Mouse (Mus musculus) hindbrain, embryonic 10.5 days (tissue): ENCODE data around the gene Gjc1. TPM values are rescaled to one million over a fixed set of nuclear protein-coding genes. Genes with fewer than 3 reads are reported as not detected.

ENCODE experiments used
- DNase-seq: peaks from one replicate; pipeline ENCODE4 v3.0.0-alpha.2; 2017; ENCODE audit warnings: low spot score
- H3K27ac ChIP-seq: fragments of 300-500 bp; sonication (generic); 2 replicates; pipeline ENCODE4 v1.5.1; 2016; ENCODE audit warnings: mild to moderate bottlenecking, moderate library complexity
- H3K27me3 ChIP-seq: fragments of 300-500 bp; sonication (generic); 2 replicates; pipeline ENCODE4 v1.6.1; 2016; ENCODE audit warnings: mild to moderate bottlenecking; ENCODE audit not compliant: poor library complexity, insufficient read depth, severe bottlenecking
- H3K36me3 ChIP-seq: fragments of 300-500 bp; sonication (generic); 2 replicates; pipeline ENCODE4 v1.6.1; 2016; ENCODE audit warnings: mild to moderate bottlenecking, moderate library complexity
- H3K4me1 ChIP-seq: fragments of 300-500 bp; sonication (generic); replicated peaks from 2 replicates; pipeline ENCODE4 v1.6.1; 2016; ENCODE audit warnings: mild to moderate bottlenecking
- H3K4me3 ChIP-seq: fragments of 300-500 bp; sonication (generic); 2 replicates; pipeline ENCODE4 v1.5.1; 2016; ENCODE audit warnings: mild to moderate bottlenecking, moderate library complexity
- H3K9me3 ChIP-seq: fragments of 300-500 bp; sonication (generic); 2 replicates; pipeline ENCODE4 v1.6.1; 2016; ENCODE audit warnings: mild to moderate bottlenecking, moderate library complexity
- WGBS: fragments of 180-500 bp; shearing (Covaris S2); methylation state at CpG from one replicate; pipeline ENCODE4 v1.1.7; 2016; 5-methylcytosine and 5-hydroxymethylcytosine counted together
- polyA plus RNA-seq: library from polyadenylated mRNA; unstranded; fragments of >200 nt; fragmentation: Nextera tagmentation; extraction: Ambion mirVana; gene quantifications from 2 replicates; pipeline ENCODE4 v1.2.1, GENCODE M21; 2016

The Gjc1 gene
- 71.1 and 81.3 TPM in 2 replicates for polyA plus RNA-seq

DNA sequence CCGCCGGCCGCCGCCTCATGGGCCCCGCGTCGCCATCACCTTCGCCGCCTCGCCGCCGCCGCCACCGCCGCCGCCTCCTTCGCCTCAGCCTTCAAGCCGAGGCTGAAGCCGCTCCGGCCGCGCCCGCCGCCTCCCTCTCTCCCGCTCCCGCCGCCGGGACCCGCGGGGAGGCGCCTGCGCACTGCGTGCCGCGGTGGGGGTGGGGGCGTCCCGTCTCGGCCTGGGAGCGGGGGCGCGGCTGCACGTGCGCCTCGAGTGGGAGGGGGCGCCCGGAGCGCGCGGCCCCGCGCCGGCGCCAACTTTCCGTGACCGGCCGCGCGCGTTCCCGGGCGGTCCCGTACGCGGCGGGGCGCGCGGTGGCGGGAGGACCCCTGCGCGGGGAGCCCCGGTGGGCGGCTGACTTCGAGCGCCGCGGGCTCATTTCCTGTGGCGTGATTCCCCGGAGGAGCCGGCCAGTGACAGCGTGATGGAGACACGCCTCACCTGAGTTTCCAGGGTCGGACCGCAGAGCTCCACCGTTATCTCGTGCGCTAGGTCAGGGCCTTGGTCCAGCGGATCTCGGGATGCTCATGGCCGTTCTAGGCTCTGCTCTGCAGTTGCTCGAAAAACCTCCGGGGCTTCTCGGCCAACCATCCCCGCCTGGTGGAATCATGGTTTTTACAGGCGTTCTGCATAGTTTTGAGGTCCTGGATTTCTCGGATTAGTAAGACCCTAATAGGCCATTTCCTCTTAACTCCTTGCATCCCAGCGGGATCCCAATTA lies at the start of gene Gjc1:
Gjc1 (minus strand) TSS at position 680 of the 762 bp plus-strand sequence.
- Histone ChIP-seq H3K4me1 (peaks cover 45% of the 10 kb centered on the region), H3K27me3 (peaks cover 8% of the 10 kb centered on the region; the same call in 1 of the 2 replicates), H3K36me3 (no peaks in the 10 kb centered on the region), H3K9me3 (no peaks in the 10 kb centered on the region), H3K4me3 (peak within 1 kb of the TSS; percentile 85), H3K27ac (peak within 1 kb of the TSS; percentile 99)
- peak; percentile 80 for DNase-seq
- WGBS = under 1% methylated on average over 76 of the region's 97 CpGs

DNA sequence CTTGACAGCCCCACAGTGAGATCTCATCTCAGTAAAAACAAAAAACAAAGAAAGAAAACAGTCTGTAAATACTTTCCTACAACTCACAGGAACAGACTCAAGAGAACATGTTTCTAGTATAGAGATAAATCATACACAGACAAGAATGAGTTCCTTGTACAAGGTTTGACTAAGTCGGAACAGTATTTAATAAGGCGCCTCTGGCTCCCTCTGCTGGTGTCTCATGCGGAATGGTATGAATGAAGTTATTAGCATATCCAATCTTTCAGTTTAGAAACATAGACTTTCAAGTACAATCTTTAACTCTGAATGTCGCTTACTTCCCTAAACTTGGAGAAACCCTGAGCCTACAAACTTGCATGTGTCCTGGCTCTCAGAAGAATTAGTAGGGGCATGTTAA lies 44.8 kb upstream of the Gjc1 start:
- H3K27me3 ChIP-seq = no peaks in the 10 kb centered on the region
- H3K4me3 ChIP-seq = no peak overlapping the region
- no peaks in the 10 kb centered on the region for H3K9me3 ChIP-seq
- H3K27ac ChIP-seq = no peak overlapping the region
- H3K4me1 ChIP-seq = no peaks in the 10 kb centered on the region
- DNase-seq = peak; percentile 67
- WGBS = 54% methylated on average over 4 of the region's 4 CpGs
- H3K36me3 ChIP-seq = peaks cover 99% of the 10 kb centered on the region

DNA sequence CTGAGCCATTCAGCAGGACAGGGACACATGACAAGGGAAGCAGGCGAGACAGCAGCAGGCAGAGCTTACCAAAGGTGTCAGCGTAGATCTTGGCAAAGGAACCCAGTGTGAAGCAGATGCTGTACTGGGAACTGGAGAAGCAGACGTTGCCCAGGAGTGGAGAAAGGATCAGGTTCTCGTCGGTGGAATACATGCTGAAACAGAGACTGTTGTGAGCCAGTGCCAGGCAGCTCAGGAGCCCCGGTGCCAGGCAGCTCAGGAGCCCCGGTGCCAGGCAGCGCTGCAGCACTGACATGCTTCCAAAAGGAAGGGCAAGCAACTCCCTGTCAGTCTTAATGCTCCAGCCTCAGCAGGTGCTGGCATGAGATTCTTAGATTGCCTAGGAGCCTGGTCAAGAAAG lies 40.4 kb upstream of the Gjc1 start:
- 94% methylated on average over 8 of the region's 8 CpGs for WGBS
- Histone ChIP-seq H3K4me1 (no peaks in the 10 kb centered on the region), H3K36me3 (peaks cover 99% of the 10 kb centered on the region), H3K9me3 (no peaks in the 10 kb centered on the region), H3K27ac (no peak overlapping the region), H3K4me3 (no peak overlapping the region), H3K27me3 (no peaks in the 10 kb centered on the region)
- DNase-seq = no peak

DNA sequence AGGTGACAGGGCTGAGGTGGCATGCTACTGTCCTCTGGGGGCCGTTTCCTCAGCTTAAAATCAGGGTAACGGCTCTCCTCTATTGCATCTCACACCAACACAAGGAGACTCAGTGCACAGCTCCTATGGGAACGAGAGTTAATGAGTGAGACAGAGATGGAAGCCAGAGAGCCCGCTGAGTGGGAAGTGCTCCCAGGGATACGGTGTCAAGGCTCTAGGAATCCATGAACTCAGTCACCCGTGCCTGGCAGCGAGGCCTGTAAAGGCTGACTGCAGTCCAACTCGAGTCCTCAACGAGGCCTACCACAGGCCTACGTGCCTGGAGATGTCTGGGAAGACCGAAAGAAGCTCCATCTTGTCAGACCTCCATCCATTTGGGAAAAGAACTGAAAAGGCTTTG lies 39.5 kb upstream of the Gjc1 start:
- no peaks in the 10 kb centered on the region for H3K9me3 ChIP-seq
- 84% methylated on average over 11 of the region's 11 CpGs for WGBS
- no peak overlapping the region for H3K4me3 ChIP-seq
- no peak for DNase-seq
- H3K27me3 ChIP-seq = no peaks in the 10 kb centered on the region
- H3K36me3 ChIP-seq = peaks cover 100% of the 10 kb centered on the region
- no peak overlapping the region for H3K27ac ChIP-seq
- H3K4me1 ChIP-seq = no peaks in the 10 kb centered on the region

- Histone ChIP-seq H3K27ac (no peak overlapping the region), H3K27me3 (no peaks in the 10 kb centered on the region), H3K4me3 (no peak overlapping the region), H3K4me1 (no peaks in the 10 kb centered on the region), H3K36me3 (peaks cover 100% of the 10 kb centered on the region), H3K9me3 (no peaks in the 10 kb centered on the region)
- DNase-seq = no peak
- WGBS = 72% methylated on average over 6 of the region's 6 CpGs
These were observed 36.4 kb upstream of the Gjc1 start for GRCm38 (mm10) chr11:102855941-102856340.

GRCm38 (mm10) chr11:102853760-102854159 lies 34.3 kb upstream of the Gjc1 start:
- Histone ChIP-seq H3K4me3 (no peak overlapping the region), H3K27me3 (no peaks in the 10 kb centered on the region), H3K27ac (no peak overlapping the region), H3K36me3 (peaks cover 100% of the 10 kb centered on the region), H3K9me3 (no peaks in the 10 kb centered on the region), H3K4me1 (no peaks in the 10 kb centered on the region)
- no peak for DNase-seq

- DNase-seq = peak; percentile 55
- WGBS = 73% methylated on average over 5 of the region's 5 CpGs
- Histone ChIP-seq H3K27me3 (no peaks in the 10 kb centered on the region), H3K9me3 (no peaks in the 10 kb centered on the region), H3K4me1 (no peaks in the 10 kb centered on the region), H3K4me3 (no peak overlapping the region), H3K27ac (no peak overlapping the region), H3K36me3 (peaks cover 100% of the 10 kb centered on the region)
These were observed 32.4 kb upstream of the Gjc1 start for GRCm38 (mm10) chr11:102851883-102852282.

GRCm38 (mm10) chr11:102845926-102846325 lies 26.4 kb upstream of the Gjc1 start:
- Histone ChIP-seq H3K27me3 (no peaks in the 10 kb centered on the region), H3K9me3 (no peaks in the 10 kb centered on the region), H3K36me3 (peaks cover 100% of the 10 kb centered on the region), H3K4me1 (no peaks in the 10 kb centered on the region), H3K4me3 (no peak overlapping the region), H3K27ac (no peak overlapping the region)
- no peak for DNase-seq
- WGBS = 79% methylated on average over 10 of the region's 10 CpGs

- H3K27me3 ChIP-seq = no peaks in the 10 kb centered on the region
- no peak for DNase-seq
- no peaks in the 10 kb centered on the region for H3K9me3 ChIP-seq
- WGBS = 91% methylated on average over 9 of the region's 9 CpGs
- no peak overlapping the region for H3K4me3 ChIP-seq
- H3K36me3 ChIP-seq = peaks cover 79% of the 10 kb centered on the region
- H3K4me1 ChIP-seq = no peaks in the 10 kb centered on the region
- H3K27ac ChIP-seq = no peak overlapping the region
These were observed 19.2 kb upstream of the Gjc1 start for GRCm38 (mm10) chr11:102838616-102839150.

GRCm38 (mm10) chr11:102838126-102838525 lies 18.6 kb upstream of the Gjc1 start:
- Histone ChIP-seq H3K27ac (no peak overlapping the region), H3K36me3 (peaks cover 73% of the 10 kb centered on the region), H3K9me3 (no peaks in the 10 kb centered on the region), H3K4me1 (no peaks in the 10 kb centered on the region), H3K4me3 (no peak overlapping the region), H3K27me3 (no peaks in the 10 kb centered on the region)
- no peak for DNase-seq
- WGBS = 92% methylated on average over 2 of the region's 2 CpGs

GRCm38 (mm10) chr11:102837385-102837784 lies 17.9 kb upstream of the Gjc1 start:
- Histone ChIP-seq H3K27me3 (no peaks in the 10 kb centered on the region), H3K4me3 (no peak overlapping the region), H3K4me1 (no peaks in the 10 kb centered on the region), H3K36me3 (peaks cover 66% of the 10 kb centered on the region), H3K9me3 (no peaks in the 10 kb centered on the region), H3K27ac (no peak overlapping the region)
- 88% methylated on average over 1 of the region's 1 CpGs for WGBS
- DNase-seq = no peak

GRCm38 (mm10) chr11:102836146-102836545 lies 16.6 kb upstream of the Gjc1 start:
- H3K27ac ChIP-seq = no peak overlapping the region

GRCm38 (mm10) chr11:102835549-102835948 lies 16.0 kb upstream of the Gjc1 start, which contains the start of gene Higd1b:
Higd1b (plus strand) TSS chr11:102835849.
- 77% methylated on average over 4 of the region's 4 CpGs for WGBS
- H3K9me3 ChIP-seq = no peaks in the 10 kb centered on the region
- H3K27ac ChIP-seq = no peak within 1 kb of the TSS
- no peaks in the 10 kb centered on the region for H3K4me1 ChIP-seq
- H3K4me3 ChIP-seq = no peak within 1 kb of the TSS
- H3K36me3 ChIP-seq = peaks cover 48% of the 10 kb centered on the region
- DNase-seq = no peak
- H3K27me3 ChIP-seq = peaks cover 3% of the 10 kb centered on the region; the same call in 1 of the 2 replicates

More at GRCm38 (mm10) chr11:102836146-102836545, 16.6 kb upstream of the Gjc1 start:
- Histone ChIP-seq H3K9me3 (no peaks in the 10 kb centered on the region), H3K36me3 (peaks cover 54% of the 10 kb centered on the region), H3K4me3 (no peak overlapping the region), H3K4me1 (no peaks in the 10 kb centered on the region), H3K27me3 (peaks cover 1% of the 10 kb centered on the region; the same call in 1 of the 2 replicates)
- no peak for DNase-seq
- 92% methylated on average over 9 of the region's 9 CpGs for WGBS
